Mouse (Mus musculus) intestine, embryonic 14.5 days (tissue): Measurements from ENCODE around the gene Gm9803. TPM values are rescaled to one million over a fixed set of nuclear protein-coding genes. Genes with fewer than 3 reads are reported as not detected.
"Not testable (repeated sequence)": the region's sequence is repeated elsewhere in the genome, so short reads cannot be mapped to it uniquely, and the experiment has no call there.

Source experiments
- ATAC-seq: fragments of 200-750 bp; cut with Nextera tagmentation; replicated peaks from 2 replicates; pipeline ENCODE4 v1.8.0; 2017; ENCODE audit warnings: low read depth, moderate number of reproducible peaks, moderate TSS enrichment, moderate library complexity; ENCODE audit not compliant: low FRiP score, low TSS enrichment
- DNase-seq: peaks from one replicate; pipeline ENCODE4 v3.0.0-alpha.2; 2018; ENCODE audit warnings: low spot score
- H3K27ac ChIP-seq: fragments of 300-500 bp; sonication (generic); 2 replicates; pipeline ENCODE4 v1.5.1; 2014; ENCODE audit warnings: low read depth, mild to moderate bottlenecking, control low read depth
- H3K27me3 ChIP-seq: fragments of 300-500 bp; sonication (generic); replicated peaks from 2 replicates; pipeline ENCODE4 v1.6.1; 2014; ENCODE audit warnings: low read length, control low read depth; ENCODE audit not compliant: control insufficient read depth, insufficient read depth
- H3K36me3 ChIP-seq: fragments of 300-500 bp; sonication (generic); 2 replicates; pipeline ENCODE4 v1.6.1; 2014; ENCODE audit warnings: low read length, control low read depth; ENCODE audit not compliant: control insufficient read depth, insufficient read depth
- H3K4me1 ChIP-seq: fragments of 300-500 bp; sonication (generic); replicated peaks from 2 replicates; pipeline ENCODE4 v1.6.1; 2014; ENCODE audit warnings: low read length, control low read depth, mixed read lengths; ENCODE audit not compliant: control insufficient read depth, insufficient read depth
- H3K4me2 ChIP-seq: fragments of 300-500 bp; sonication (generic); 2 replicates; pipeline ENCODE4 v1.6.1; 2014; ENCODE audit warnings: low read length
- H3K4me3 ChIP-seq: fragments of 300-500 bp; sonication (generic); 2 replicates; pipeline ENCODE4 v1.5.1; 2014; ENCODE audit warnings: low read depth, low read length, control low read depth, mixed read lengths
- H3K9ac ChIP-seq: fragments of 300-500 bp; sonication (generic); 2 replicates; pipeline ENCODE4 v1.6.1; 2014; ENCODE audit warnings: mild to moderate bottlenecking, low read length
- H3K9me3 ChIP-seq: fragments of 300-500 bp; sonication (generic); 2 replicates; pipeline ENCODE4 v1.6.1; 2016; ENCODE audit warnings: low read length, control low read depth; ENCODE audit not compliant: control insufficient read depth
- WGBS: fragments of 180-500 bp; shearing (Covaris S2); extraction: QIAGEN DNeasy Blood & Tissue Kit; methylation state at CpG from one replicate; pipeline ENCODE4 v1.1.7; 2014; 5-methylcytosine and 5-hydroxymethylcytosine counted together
- polyA plus RNA-seq: library from polyadenylated mRNA; unstranded; fragments of >200 nt; fragmentation: Nextera tagmentation; extraction: Ambion mirVana; gene quantifications from 2 replicates; pipeline ENCODE4 v1.2.1, GENCODE M21; 2014

Gene Gm9803
- 7.8 and 19.0 TPM in 2 replicates for polyA plus RNA-seq

- H3K9me3 ChIP-seq, H3K4me1 ChIP-seq, H3K4me3 ChIP-seq, H3K4me2 ChIP-seq, ATAC-seq, H3K27me3 ChIP-seq, DNase-seq, H3K9ac ChIP-seq, H3K27ac ChIP-seq: not testable (repeated sequence)
- WGBS = 97% methylated on average over 10 of the region's 10 CpGs
- peaks cover 27% of the 10 kb centered on the region for H3K36me3 ChIP-seq
Observed at GRCm38 (mm10) chr10:43523931-43524330, at the start of gene Gm9803. Gene Gm9803 (plus strand): TSS chr10:43524084.

GRCm38 (mm10) chr10:43475376-43475775 lies 48.5 kb upstream of the Gm9803 start:
- peaks cover 10% of the 10 kb centered on the region; the same call in 1 of the 2 replicates for H3K4me1 ChIP-seq
- no peaks in the 10 kb centered on the region for H3K9me3 ChIP-seq
- WGBS = 68% methylated on average over 4 of the region's 4 CpGs
- DNase-seq (no peak), ATAC-seq (no peak)
- H3K36me3 ChIP-seq = no peaks in the 10 kb centered on the region
- no peak overlapping the region for H3K4me2 ChIP-seq
- H3K9ac ChIP-seq = no peak overlapping the region
- H3K4me3 ChIP-seq = no peak overlapping the region
- no peaks in the 10 kb centered on the region for H3K27me3 ChIP-seq
- no peak overlapping the region for H3K27ac ChIP-seq

GRCm38 (mm10) chr10:43477459-43477858 lies 46.4 kb upstream of the Gm9803 start:
- Histone ChIP-seq H3K9ac (peak overlapping the region; percentile 98), H3K27ac (peak overlapping the region; percentile 98; the same call in 1 of the 2 replicates)
- no peak for DNase-seq

GRCm38 (mm10) chr10:43477865-43478681 lies 45.8 kb upstream of the Gm9803 start:
- peak overlapping the region; percentile 98 for H3K27ac ChIP-seq
- DNase-seq (peak; percentile 86), ATAC-seq (peak; percentile 41)
- H3K9ac ChIP-seq = peak overlapping the region; percentile 98
- WGBS = 1% methylated on average over 42 of the region's 42 CpGs
- H3K9me3 ChIP-seq = no peaks in the 10 kb centered on the region
- H3K4me3 ChIP-seq = peak overlapping the region; percentile 77
- no peaks in the 10 kb centered on the region for H3K36me3 ChIP-seq
- H3K27me3 ChIP-seq = no peaks in the 10 kb centered on the region
- peak overlapping the region; percentile 88 for H3K4me2 ChIP-seq
- H3K4me1 ChIP-seq = peaks cover 25% of the 10 kb centered on the region; the same call in 1 of the 2 replicates

More at GRCm38 (mm10) chr10:43477459-43477858, 46.4 kb upstream of the Gm9803 start:
- Histone ChIP-seq H3K36me3 (no peaks in the 10 kb centered on the region), H3K9me3 (no peaks in the 10 kb centered on the region), H3K4me1 (peaks cover 20% of the 10 kb centered on the region; the same call in 1 of the 2 replicates), H3K4me2 (peak overlapping the region; percentile 88), H3K27me3 (no peaks in the 10 kb centered on the region), H3K4me3 (peak overlapping the region; percentile 77)
- 16% methylated on average over 9 of the region's 9 CpGs for WGBS
- ATAC-seq = no peak

GRCm38 (mm10) chr10:43478751-43479435 lies 45.0 kb upstream of the Gm9803 start, which contains the start of gene Bend3:
Gene Bend3 (plus strand): TSS chr10:43478831.
- H3K27ac ChIP-seq = peak within 1 kb of the TSS; percentile 98
- no peaks in the 10 kb centered on the region for H3K9me3 ChIP-seq
- H3K4me2 ChIP-seq = peak within 1 kb of the TSS; percentile 88
- H3K27me3 ChIP-seq = no peaks in the 10 kb centered on the region
- ATAC-seq (peak; percentile 73), DNase-seq (no peak)
- under 1% methylated on average over 61 of the region's 101 CpGs for WGBS
- peak within 1 kb of the TSS; percentile 98 for H3K9ac ChIP-seq
- peak within 1 kb of the TSS; percentile 77 for H3K4me3 ChIP-seq
- no peaks in the 10 kb centered on the region for H3K36me3 ChIP-seq
- peaks cover 32% of the 10 kb centered on the region; the same call in 1 of the 2 replicates for H3K4me1 ChIP-seq

- Histone ChIP-seq H3K36me3 (no peaks in the 10 kb centered on the region), H3K27me3 (no peaks in the 10 kb centered on the region), H3K4me1 (peaks cover 32% of the 10 kb centered on the region; the same call in 1 of the 2 replicates), H3K4me2 (peak overlapping the region; percentile 88), H3K4me3 (peak overlapping the region; percentile 77), H3K27ac (peak overlapping the region; percentile 98), H3K9ac (peak overlapping the region; percentile 98), H3K9me3 (no peaks in the 10 kb centered on the region)
- DNase-seq (peak; percentile 88), ATAC-seq (peak; percentile 84)
- WGBS = under 1% methylated on average over 68 of the region's 103 CpGs
Observed at GRCm38 (mm10) chr10:43479436-43480157, 44.3 kb upstream of the Gm9803 start.

GRCm38 (mm10) chr10:43480227-43480849 lies 43.5 kb upstream of the Gm9803 start:
- Histone ChIP-seq H3K9me3 (no peaks in the 10 kb centered on the region), H3K27me3 (no peaks in the 10 kb centered on the region), H3K9ac (peak overlapping the region; percentile 98), H3K4me2 (peak overlapping the region; percentile 88), H3K36me3 (no peaks in the 10 kb centered on the region), H3K27ac (peak overlapping the region; percentile 98), H3K4me3 (peak overlapping the region; percentile 77), H3K4me1 (peaks cover 32% of the 10 kb centered on the region; the same call in 1 of the 2 replicates)
- WGBS = 8% methylated on average over 13 of the region's 13 CpGs
- DNase-seq = no peak
- ATAC-seq = no peak

- Histone ChIP-seq H3K4me3 (no peak overlapping the region), H3K9me3 (no peaks in the 10 kb centered on the region), H3K36me3 (no peaks in the 10 kb centered on the region), H3K9ac (no peak overlapping the region), H3K4me2 (no peak overlapping the region), H3K4me1 (peaks cover 32% of the 10 kb centered on the region; the same call in 1 of the 2 replicates), H3K27me3 (no peaks in the 10 kb centered on the region), H3K27ac (no peak overlapping the region)
- ATAC-seq (no peak), DNase-seq (no peak)
- WGBS = 43% methylated on average over 4 of the region's 4 CpGs
Observed at GRCm38 (mm10) chr10:43481179-43481578, 42.7 kb upstream of the Gm9803 start.
